Mouse (Mus musculus): ENCODE measurements around the gene Ocrl. TPM values are rescaled to one million over a fixed set of nuclear protein-coding genes. Genes with fewer than 3 reads are reported as not detected.

Ocrl gene
- polyA plus RNA-seq, 1 experiment from 2014 or later: 15.7 TPM

DNA sequence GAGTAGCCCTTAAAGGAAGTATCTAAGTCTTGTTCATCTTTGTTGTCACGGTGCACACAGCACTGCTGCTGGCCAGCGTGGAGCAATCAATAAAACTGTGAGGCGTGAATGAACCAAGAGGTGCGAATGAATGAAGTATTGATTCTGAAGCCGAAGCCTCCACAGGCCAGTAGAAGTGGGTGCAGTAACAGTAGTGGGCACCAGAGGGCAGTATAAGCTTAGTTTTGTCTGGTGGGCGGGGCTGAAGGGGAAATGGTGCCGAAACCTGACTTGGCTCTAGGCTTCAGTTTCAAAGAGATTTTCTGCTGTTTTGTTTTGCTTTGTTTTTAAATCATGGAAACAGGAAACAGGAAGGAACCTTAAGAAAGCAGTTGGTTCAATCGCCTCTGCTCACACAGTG is 80.4 kb downstream of the Ocrl start:
- ATAC-seq: no peak
- Histone ChIP-seq H3K9ac (no peak overlapping the region), H3K27ac (no peak overlapping the region), H3K36me3 (no peaks in the 10 kb centered on the region), H3K9me3 (no peaks in the 10 kb centered on the region), H3K27me3 (replicated peaks) (no peaks in the 10 kb centered on the region), H3K4me2 (replicated peaks) (0 out of 2 replicates have a peak overlapping the region, but pooled peaks have one; percentile 23), H3K4me1 (replicated peaks) (no peaks in the 10 kb centered on the region), H3K4me3 (replicated peaks) (no peak overlapping the region)
- 19% methylated on average over 8 of the region's 8 CpGs for WGBS

DNA sequence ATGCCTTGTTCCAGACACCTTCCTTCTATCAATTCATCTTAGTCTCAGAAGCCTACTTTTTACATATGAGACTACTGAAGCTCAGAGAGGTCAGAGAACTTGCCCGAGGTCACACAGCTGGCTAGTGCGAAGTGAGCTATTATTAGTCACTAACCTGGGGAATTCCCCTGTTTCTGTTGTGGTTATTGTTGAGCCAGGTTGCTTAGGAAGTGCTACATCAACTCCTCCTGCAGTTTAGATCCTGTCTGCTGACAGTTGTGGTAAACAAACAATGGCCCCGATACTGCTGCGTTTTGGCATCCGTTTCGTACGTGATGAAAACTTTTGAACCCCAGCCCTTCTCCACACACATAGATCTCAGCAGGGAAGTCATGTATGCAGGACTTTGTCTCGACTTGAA is 86.2 kb downstream of the Ocrl start:
- no peak overlapping the region for H3K4me2 ChIP-seq (replicated peaks)
- no peaks in the 10 kb centered on the region for H3K9me3 ChIP-seq
- H3K27me3 ChIP-seq (replicated peaks): no peaks in the 10 kb centered on the region

DNA sequence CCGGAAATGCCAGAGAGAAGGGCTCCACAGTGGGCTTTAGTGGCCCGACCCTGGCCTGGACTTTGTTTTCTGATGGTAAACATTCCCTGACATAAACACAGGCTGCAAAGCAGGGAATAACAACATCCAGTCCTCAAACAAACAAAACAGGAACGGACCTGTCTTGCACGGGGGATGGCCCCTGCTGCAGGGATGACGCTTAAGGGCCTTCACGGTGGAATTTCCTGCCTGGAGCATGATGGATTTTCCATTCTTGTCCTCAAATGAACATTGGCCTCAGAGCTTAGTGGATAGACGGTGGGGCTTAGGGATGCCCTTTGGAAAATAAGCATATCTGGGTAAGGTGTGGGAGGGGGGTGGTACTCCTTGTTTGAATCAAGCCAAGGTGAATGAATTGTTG is 89.0 kb downstream of the Ocrl start:
- no peaks in the 10 kb centered on the region for H3K9me3 ChIP-seq
- H3K4me1 ChIP-seq (replicated peaks): no peaks in the 10 kb centered on the region
- H3K27ac ChIP-seq: no peak overlapping the region
- no peaks in the 10 kb centered on the region for H3K27me3 ChIP-seq (replicated peaks)
- H3K4me2 ChIP-seq (replicated peaks): no peak overlapping the region
- H3K36me3 ChIP-seq: no peaks in the 10 kb centered on the region
- WGBS: 50% methylated on average over 7 of the region's 7 CpGs
- no peak overlapping the region for H3K4me3 ChIP-seq (replicated peaks)
- ATAC-seq: no peak
- H3K9ac ChIP-seq: no peak overlapping the region

More for the DNA sequence above, 86.2 kb downstream of the Ocrl start:
- ATAC-seq: no peak
- WGBS: 64% methylated on average over 8 of the region's 8 CpGs
- Histone ChIP-seq H3K4me1 (replicated peaks) (no peaks in the 10 kb centered on the region), H3K36me3 (no peaks in the 10 kb centered on the region), H3K4me3 (replicated peaks) (no peak overlapping the region), H3K27ac (no peak overlapping the region), H3K9ac (no peak overlapping the region)

DNA sequence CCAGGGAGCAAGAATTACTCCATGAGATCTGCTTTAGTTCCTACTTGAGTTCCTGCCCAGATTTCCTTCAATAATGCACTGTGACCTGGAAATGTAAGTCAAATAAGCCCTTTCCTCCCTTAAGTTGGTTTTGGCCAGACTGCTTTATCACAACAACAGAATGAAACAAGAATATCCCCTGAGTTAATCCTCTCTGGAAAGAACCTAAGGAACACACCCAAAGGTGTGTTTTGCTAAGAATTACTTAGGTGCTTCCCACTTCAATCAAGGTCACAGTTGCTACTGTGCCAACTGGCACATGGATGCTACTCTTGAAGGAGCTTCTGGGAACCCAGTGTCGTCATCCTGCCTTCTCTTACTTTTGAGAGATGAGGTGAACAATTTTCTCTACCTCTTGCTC is 92.6 kb downstream of the Ocrl start:
- Histone ChIP-seq H3K4me2 (replicated peaks) (no peak overlapping the region), H3K9me3 (no peaks in the 10 kb centered on the region), H3K36me3 (no peaks in the 10 kb centered on the region), H3K4me3 (replicated peaks) (no peak overlapping the region), H3K27me3 (replicated peaks) (no peaks in the 10 kb centered on the region), H3K9ac (no peak overlapping the region), H3K27ac (no peak overlapping the region), H3K4me1 (replicated peaks) (no peaks in the 10 kb centered on the region)
- WGBS: 72% methylated on average over 1 of the region's 1 CpGs
- no peak for ATAC-seq

DNA sequence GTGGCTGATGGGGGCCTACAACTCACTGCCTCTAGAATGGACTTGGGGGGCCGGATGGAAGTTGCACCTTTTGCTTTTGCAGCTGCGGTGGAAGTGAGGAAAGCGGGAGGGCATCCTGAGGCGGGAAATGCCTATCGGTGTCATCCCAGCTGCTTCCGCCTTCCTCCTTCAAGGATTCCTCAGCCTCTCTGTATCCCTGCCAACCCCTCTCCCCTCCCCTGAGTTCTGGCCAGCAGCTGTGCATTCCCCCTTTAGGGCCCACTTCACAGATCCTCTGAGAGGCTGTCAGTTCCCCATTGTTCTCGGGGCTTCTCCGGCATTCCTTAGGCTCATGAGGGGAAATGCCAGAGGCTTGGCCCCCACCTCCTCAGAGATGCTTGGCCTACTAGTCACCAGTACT is 93.9 kb downstream of the Ocrl start:
- Histone ChIP-seq H3K4me3 (replicated peaks) (no peak overlapping the region), H3K27me3 (replicated peaks) (no peaks in the 10 kb centered on the region), H3K4me1 (replicated peaks) (no peaks in the 10 kb centered on the region), H3K27ac (no peak overlapping the region), H3K4me2 (replicated peaks) (no peak overlapping the region), H3K9ac (no peak overlapping the region), H3K9me3 (no peaks in the 10 kb centered on the region), H3K36me3 (no peaks in the 10 kb centered on the region)
- no peak for ATAC-seq
- WGBS: 65% methylated on average over 8 of the region's 8 CpGs

DNA sequence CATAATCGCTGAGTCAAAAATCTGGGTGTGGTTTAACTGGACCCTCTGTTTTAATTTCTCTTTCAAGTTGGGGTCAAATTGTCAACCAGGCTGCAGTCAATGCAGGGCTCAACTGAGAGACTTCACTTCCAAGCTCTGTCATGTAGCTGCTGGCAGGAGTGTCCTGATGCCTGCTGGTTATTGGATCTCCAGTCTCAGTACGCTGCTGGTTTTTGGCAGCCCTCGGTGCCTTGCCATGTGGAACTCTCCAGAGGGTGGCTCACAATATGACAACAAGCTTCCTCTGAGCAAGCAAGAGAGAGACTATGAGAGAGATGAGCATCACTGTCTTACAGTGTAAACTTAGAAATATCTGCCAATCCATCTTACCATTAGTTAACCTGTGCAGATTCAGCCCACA is 99.5 kb downstream of the Ocrl start:
- Histone ChIP-seq H3K4me2 (replicated peaks) (no peak overlapping the region), H3K27ac (no peak overlapping the region), H3K9me3 (no peaks in the 10 kb centered on the region), H3K27me3 (replicated peaks) (no peaks in the 10 kb centered on the region), H3K4me3 (replicated peaks) (no peak overlapping the region), H3K9ac (no peak overlapping the region), H3K4me1 (replicated peaks) (no peaks in the 10 kb centered on the region), H3K36me3 (no peaks in the 10 kb centered on the region)
- no peak for ATAC-seq
- 85% methylated on average over 3 of the region's 3 CpGs for WGBS

Other genes with a start within 250 kb of the Ocrl start
- gene Smarca1, start 19.4 kb upstream of the Ocrl start, polyA plus RNA-seq (2015; fragmentation: Nextera tagmentation; extraction: Ambion mirVana): 26.1 and 32.5 TPM in 2 replicates
- 6.0 and 6.4 TPM in 2 replicates for gene Apln, start 122.5 kb downstream of the Ocrl start, polyA plus RNA-seq (2015; fragmentation: Nextera tagmentation; extraction: Ambion mirVana)
- gene Xpnpep2, start 196.3 kb downstream of the Ocrl start, polyA plus RNA-seq (2015; fragmentation: Nextera tagmentation; extraction: Ambion mirVana): 3.4 and 4.0 TPM in 2 replicates
- 3.1 and 3.4 TPM in 2 replicates for gene Sash3, start 234.0 kb downstream of the Ocrl start, polyA plus RNA-seq (2015; fragmentation: Nextera tagmentation; extraction: Ambion mirVana)